Mouse (Mus musculus) right cerebral cortex, adult 2 months (tissue): Measurements from ENCODE around the gene Cisd1.
"Not testable (repeated sequence)": the region's sequence is repeated elsewhere in the genome, so short reads cannot be mapped to it uniquely, and the experiment has no call there.

Experiments
- DNase-seq, 2 experiments: peaks; one replicate each; pipeline ENCODE4 v3.0.0; 2021 to 2022; ENCODE audit warnings: low spot score in 2 of 2

Cisd1 gene

GRCm38 (mm10) chr10:71344579-71345143 is at the start of gene Cisd1:
Cisd1 (minus strand) TSS chr10:71344954.
- peak; percentile 91 for DNase-seq

GRCm38 (mm10) chr10:71389311-71389710 is 44.6 kb upstream of the Cisd1 start:
- no peak for DNase-seq

- no peak for DNase-seq
Observed at GRCm38 (mm10) chr10:71384159-71385044, 39.6 kb upstream of the Cisd1 start.

- DNase-seq, result not testable (repeated sequence)
Observed at GRCm38 (mm10) chr10:71383552-71383924, 38.8 kb upstream of the Cisd1 start.

- DNase-seq, result no peak
Observed at GRCm38 (mm10) chr10:71382858-71383551, 38.3 kb upstream of the Cisd1 start.

GRCm38 (mm10) chr10:71382109-71382508 is 37.4 kb upstream of the Cisd1 start:
- DNase-seq, result no peak

GRCm38 (mm10) chr10:71381471-71382033 is 36.8 kb upstream of the Cisd1 start:
- DNase-seq, result no peak

GRCm38 (mm10) chr10:71380406-71380805 is 35.7 kb upstream of the Cisd1 start:
- DNase-seq, result peak; percentile 53 to 69

- no peak for DNase-seq
Observed at GRCm38 (mm10) chr10:71376014-71376413, 31.3 kb upstream of the Cisd1 start.

GRCm38 (mm10) chr10:71373706-71374105 is 29.0 kb upstream of the Cisd1 start:
- no peak for DNase-seq

- peak; percentile 51 to 57 for DNase-seq
Observed at GRCm38 (mm10) chr10:71371881-71372280, 27.1 kb upstream of the Cisd1 start.

GRCm38 (mm10) chr10:71369466-71369865 is 24.7 kb upstream of the Cisd1 start:
- DNase-seq, result no peak

- DNase-seq, result peak in 1 of 2 experiments; percentile 45
Observed at GRCm38 (mm10) chr10:71368128-71368940, 23.6 kb upstream of the Cisd1 start.

GRCm38 (mm10) chr10:71363858-71364257 is 19.1 kb upstream of the Cisd1 start:
- DNase-seq, result no peak

GRCm38 (mm10) chr10:71363440-71363839 is 18.7 kb upstream of the Cisd1 start:
- no peak for DNase-seq

GRCm38 (mm10) chr10:71361836-71362562 is 17.2 kb upstream of the Cisd1 start:
- DNase-seq, result no peak

- DNase-seq, result no peak
Observed at GRCm38 (mm10) chr10:71361044-71361443, 16.3 kb upstream of the Cisd1 start.

GRCm38 (mm10) chr10:71354947-71355346 is 10.2 kb upstream of the Cisd1 start:
- DNase-seq, result no peak

GRCm38 (mm10) chr10:71353850-71354249 is 9.1 kb upstream of the Cisd1 start:
- no peak for DNase-seq

GRCm38 (mm10) chr10:71351301-71351700 is 6.5 kb upstream of the Cisd1 start:
- no peak for DNase-seq

- no peak for DNase-seq
Observed at GRCm38 (mm10) chr10:71349290-71349689, 4.5 kb upstream of the Cisd1 start.
